10 mouse cellular contexts compared by ENCODE assay signal in genomic region chrX:120291696-120292095, GRCm38 (mm10). TPM values are rescaled to one million over a fixed set of nuclear protein-coding genes. Genes with fewer than 3 reads are reported as not detected.
A peak's percentile ranks its signal among the peaks of the same experiment; 100 is the strongest.
DNase-seq lines count a peak whose midpoint lies in the region; ATAC-seq and TF ChIP-seq lines count a peak whose summit lies in the region.
"Had no signal": no experiment of that assay in that cellular context is flagged by ENCODE, and none has a peak within 500 bp of the region (broad histone marks: within the 10 kb centered on the region; RNA-seq: fewer than 3 reads in every experiment).

No protein-coding gene starts in this region.

- no peak overlapping the region for H3K9ac ChIP-seq in forebrain, postnatal 0 days
- H3K9ac ChIP-seq in limb, embryonic 13.5 days, result no peak overlapping the region
- no peak overlapping the region for H3K9ac ChIP-seq in stomach, embryonic 14.5 days (replicated peaks; ENCODE audit: low read depth, low read length)
- H3K9ac ChIP-seq: liver, embryonic 13.5 days had no signal

- no peaks in the 10 kb centered on the region for H3K36me3 ChIP-seq in forebrain, postnatal 0 days (ENCODE audit: insufficient read depth)
- H3K36me3 ChIP-seq in limb, embryonic 13.5 days, result no peaks in the 10 kb centered on the region
- no peaks in the 10 kb centered on the region for H3K36me3 ChIP-seq in stomach, embryonic 14.5 days (ENCODE audit: control insufficient read depth, insufficient read depth, low read length)
- H3K36me3 ChIP-seq: liver, embryonic 13.5 days had no signal

- H3K4me3 ChIP-seq in gastrocnemius, adult 2 months, result peak overlapping the region; percentile 73
- H3K4me3 ChIP-seq in forebrain, postnatal 0 days (ENCODE audit: low read depth, low read length), result peak overlapping the region; percentile 46
- peak overlapping the region; percentile 51 for H3K4me3 ChIP-seq in limb, embryonic 13.5 days
- H3K4me3 ChIP-seq in stomach, embryonic 14.5 days (ENCODE audit: low read depth, low read length), result peak overlapping the region; percentile 39

- intact Hi-C loops in gastrocnemius, adult 2 months (cut with DNase I), result no loop called here

- no peak for TF ChIP-seq CTCF in gastrocnemius, adult 2 months (IDR thresholded peaks at IDR 0.05)
- TF ChIP-seq CTCF in forebrain, postnatal 0 days (IDR thresholded peaks at IDR 0.05; ENCODE audit: low read depth), result no peak

- 19% methylated on average over 13 of the region's 13 CpGs for WGBS in forebrain, postnatal 0 days
- 10% methylated on average over 13 of the region's 13 CpGs for WGBS in limb, embryonic 13.5 days
- WGBS in stomach, embryonic 14.5 days, result 6% methylated on average over 13 of the region's 13 CpGs

- no peak for DNase-seq in gastrocnemius, adult 2 months
- DNase-seq in gastrocnemius, adult 8-10 months (ENCODE audit: low spot score in 2 of 2), result no peak
- peak; percentile 7 for DNase-seq in cerebellum, adult 8-10 months
- peak; percentile 43 for DNase-seq in forebrain, postnatal 0 days
- no peak for DNase-seq in adrenal gland, postnatal 4 days (ENCODE audit: low spot score in 2 of 2)
- DNase-seq in testis, postnatal 10 days (ENCODE audit: low spot score), result no peak
- DNase-seq: liver, embryonic 13.5 days had no signal

- no peaks in the 10 kb centered on the region for H3K27me3 ChIP-seq in forebrain, postnatal 0 days (ENCODE audit: insufficient read depth, low read length)
- H3K27me3 ChIP-seq in limb, embryonic 13.5 days, result peaks cover 9% of the 10 kb centered on the region
- no peaks in the 10 kb centered on the region for H3K27me3 ChIP-seq in stomach, embryonic 14.5 days (ENCODE audit: control insufficient read depth, insufficient read depth, low read length)

- no peak overlapping the region for H3K27ac ChIP-seq in gastrocnemius, adult 2 months
- no peak overlapping the region for H3K27ac ChIP-seq in forebrain, postnatal 0 days (ENCODE audit: low read depth, low read length)
- H3K27ac ChIP-seq in limb, embryonic 13.5 days, result no peak overlapping the region
- no peak overlapping the region for H3K27ac ChIP-seq in stomach, embryonic 14.5 days (ENCODE audit: low read length)
- H3K27ac ChIP-seq: liver, embryonic 13.5 days had no signal

- no peaks in the 10 kb centered on the region for H3K4me1 ChIP-seq in forebrain, postnatal 0 days (ENCODE audit: insufficient read depth)
- H3K4me1 ChIP-seq in limb, embryonic 13.5 days, result 0 out of 2 replicates have a peak, but pooled peaks cover 3% of the 10 kb centered on the region
- H3K4me1 ChIP-seq in stomach, embryonic 14.5 days (ENCODE audit: control insufficient read depth, insufficient read depth, low read length), result no peaks in the 10 kb centered on the region
- H3K4me1 ChIP-seq: liver, embryonic 13.5 days had no signal

- ATAC-seq in forebrain, postnatal 0 days, result no peak
- ATAC-seq in limb, embryonic 13.5 days (ENCODE audit: low FRiP score, low read depth), result no peak
- ATAC-seq in stomach, embryonic 14.5 days (ENCODE audit: insufficient number of reproducible peaks, insufficient read depth, low FRiP score, low read depth), result 0 out of 2 replicates have a peak, but pooled peaks have one; percentile 42

- H3K9me3 ChIP-seq in forebrain, postnatal 0 days (ENCODE audit: low read length), result no peaks in the 10 kb centered on the region
- no peaks in the 10 kb centered on the region for H3K9me3 ChIP-seq in limb, embryonic 13.5 days
- no peaks in the 10 kb centered on the region for H3K9me3 ChIP-seq in stomach, embryonic 14.5 days (ENCODE audit: control insufficient read depth, low read depth, low read length)
- H3K9me3 ChIP-seq: liver, embryonic 13.5 days had no signal

- peak overlapping the region; percentile 68 for H3K4me2 ChIP-seq in forebrain, postnatal 0 days (ENCODE audit: low read depth)
- H3K4me2 ChIP-seq in limb, embryonic 13.5 days (replicated peaks), result peak overlapping the region; percentile 72
- H3K4me2 ChIP-seq in stomach, embryonic 14.5 days (replicated peaks; ENCODE audit: low read depth, low read length), result peak overlapping the region; percentile 56

RNA-seq across cellular contexts. Expression of gene Pcdh11x, which starts 1.6 kb away (rescaled TPM):
- under 1 TPM; 0.13 to 0.36 TPM for total RNA-seq in gastrocnemius, adult 2 months (2021)
- total RNA-seq in gastrocnemius, adult 8-10 months (2022), result under 1 TPM in 3 of 4 experiments, not detected in 1; 0.07 to 0.80 (median 0.72) TPM
- total RNA-seq in forebrain, postnatal 0 days (2014; rRNA removed), result 46.0 and 66.4 TPM in 2 replicates
- 17.9 and 31.4 TPM in 2 replicates for polyA plus RNA-seq in forebrain, postnatal 0 days (2015; fragmentation: Nextera tagmentation; extraction: Ambion mirVana)
- polyA plus RNA-seq in limb, embryonic 13.5 days (2015; fragmentation: Nextera tagmentation; extraction: Ambion mirVana), result 8.8 and 11.0 TPM in 2 replicates
- 14.1 and 16.2 TPM in 2 replicates for polyA plus RNA-seq in stomach, embryonic 14.5 days (2014; fragmentation: Nextera tagmentation; extraction: Ambion mirVana)
- 1 to 10 TPM in 1 of 2 experiments, under 1 TPM in 1; 0.84 to 1.0 TPM for total RNA-seq in adrenal gland, postnatal 4 days (2021)
- polyA plus RNA-seq: C2C12 had no signal

RNA-seq across cellular contexts. Expression of gene H2afb3, which starts 21.2 kb away (rescaled TPM):
- total RNA-seq in gastrocnemius, adult 2 months (2021), result not detected
- total RNA-seq in gastrocnemius, adult 8-10 months (2022), result not detected
- total RNA-seq in forebrain, postnatal 0 days (2014; rRNA removed), result not detected in 2 replicates
- not detected in 2 replicates for polyA plus RNA-seq in forebrain, postnatal 0 days (2015; fragmentation: Nextera tagmentation; extraction: Ambion mirVana)
- polyA plus RNA-seq in limb, embryonic 13.5 days (2015; fragmentation: Nextera tagmentation; extraction: Ambion mirVana), result not detected in 2 replicates
- not detected in 2 replicates for polyA plus RNA-seq in stomach, embryonic 14.5 days (2014; fragmentation: Nextera tagmentation; extraction: Ambion mirVana)
- total RNA-seq in adrenal gland, postnatal 4 days (2021), result not detected
- polyA plus RNA-seq: C2C12; liver, embryonic 13.5 days had no signal

Comparison
In these comparisons a context has a peak if more than half of its experiments do, and no peak if none do; other contexts are left out.
1. DNase-seq: peak in cerebellum, adult 8-10 months (single experiment) and forebrain, postnatal 0 days (single experiment); none in gastrocnemius, adult 2 months (single experiment), gastrocnemius, adult 8-10 months (0 of 2), adrenal gland, postnatal 4 days (0 of 2) and testis, postnatal 10 days (single experiment).
2. RNA of gene Pcdh11x, which starts 1.6 kb away (total RNA-seq): 46.0 to 66.4 TPM in forebrain, postnatal 0 days; 0.84 to 1.0 TPM in adrenal gland, postnatal 4 days, 0.07 to 0.80 TPM in gastrocnemius, adult 8-10 months and 0.13 to 0.36 TPM in gastrocnemius, adult 2 months; every median in the first group is over 10 times any median in the second.
3. Peak in every context shown above with its lines, with median percentiles within 50 percentile points of each other: H3K4me3 ChIP-seq and H3K4me2 ChIP-seq.